Mouse (Mus musculus) layer of hippocampus, postnatal 14 days (tissue): ENCODE measurements at regions not wholly inside any gene's neighbourhood (a gene's known extent, or its start where the extent isn't known, plus 50 kb on each side); places are given as distances from the start of the nearest gene placed in this dataset.

Source experiments
- DNase-seq, 2 experiments: peaks; one replicate each; pipeline ENCODE4 v3.0.0; 2021 to 2022; ENCODE audit warnings: low spot score in 2 of 2, mixed read lengths in 1 of 2

DNA sequence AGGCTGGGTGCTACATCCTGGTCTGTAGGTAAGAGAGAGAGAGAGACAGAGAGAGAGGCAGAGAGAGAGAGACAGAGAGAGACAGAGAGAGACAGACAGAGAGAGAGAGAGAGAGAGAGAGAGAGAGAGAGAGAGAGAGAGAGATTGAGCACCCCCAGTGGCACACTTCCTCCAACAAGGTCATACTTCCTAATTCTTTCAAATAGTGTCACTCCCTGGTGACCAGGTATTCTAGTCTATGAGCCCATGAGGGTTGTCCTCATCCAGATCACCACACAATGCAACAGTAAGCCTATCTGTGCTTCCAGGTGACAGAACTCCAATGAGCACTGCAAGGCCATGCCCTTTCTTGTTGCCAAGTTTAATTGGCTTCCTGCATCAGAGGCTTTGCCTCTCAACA, 129.0 kb upstream of the Jun start:
- DNase-seq = no peak

DNA sequence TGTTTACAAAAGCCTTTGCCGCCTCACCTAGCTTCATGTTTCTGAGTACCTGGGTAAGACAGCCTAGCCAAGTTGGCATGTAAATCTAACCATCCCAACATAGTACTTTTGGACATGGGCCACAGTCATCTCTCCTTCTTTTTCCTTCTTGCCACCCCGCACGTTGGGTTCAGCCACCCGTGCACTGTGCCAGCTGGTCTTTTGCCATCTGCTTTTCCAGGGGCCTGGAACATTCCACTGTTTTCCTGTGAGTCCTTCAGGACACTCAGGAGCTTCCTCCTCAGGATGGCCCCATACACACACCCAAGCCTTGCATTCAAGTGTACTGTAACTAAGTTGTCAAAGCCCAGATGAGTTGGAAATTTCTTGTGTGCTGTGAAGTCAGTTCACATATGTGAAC, 132.2 kb upstream of the Jun start:
- no peak for DNase-seq

DNA sequence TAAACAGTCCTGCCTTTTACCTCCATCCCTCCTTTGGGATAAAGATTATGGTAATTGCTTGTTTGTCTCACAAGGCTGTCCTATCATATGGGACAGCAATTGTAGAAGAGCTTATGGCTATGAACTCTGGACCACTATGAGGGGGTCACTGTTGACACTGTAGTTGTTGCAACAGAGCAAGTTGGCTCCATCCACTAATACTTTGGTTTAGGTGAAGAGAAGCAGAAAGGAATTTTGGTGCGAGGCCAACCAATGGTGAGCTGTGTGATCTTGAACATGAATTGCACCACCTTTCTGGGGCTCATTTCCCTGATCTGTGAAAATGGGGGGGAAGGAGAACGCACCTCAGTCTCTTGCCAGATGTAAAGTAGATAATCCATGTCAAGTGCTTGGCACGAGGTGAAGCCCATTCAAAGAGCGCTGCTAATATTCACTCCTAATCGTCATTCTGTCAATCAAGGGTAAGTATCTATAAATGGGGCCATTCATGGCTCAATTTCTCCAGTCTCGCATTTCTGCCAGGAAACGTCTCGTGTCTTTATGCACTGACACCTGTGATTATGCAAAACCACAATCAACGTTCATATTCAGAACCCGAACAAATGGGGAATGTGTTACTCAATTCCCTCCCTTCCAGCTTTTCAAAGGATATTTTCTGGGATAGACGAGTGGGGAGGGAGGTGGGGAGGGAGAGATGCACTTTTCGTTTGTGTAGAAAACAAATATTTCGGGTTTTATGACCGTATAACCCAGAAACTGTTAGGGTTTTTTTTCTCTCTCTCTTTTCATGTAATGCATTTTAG, 133.3 kb upstream of the Jun start:
- DNase-seq = peak in 1 of 2 experiments; percentile 20

DNA sequence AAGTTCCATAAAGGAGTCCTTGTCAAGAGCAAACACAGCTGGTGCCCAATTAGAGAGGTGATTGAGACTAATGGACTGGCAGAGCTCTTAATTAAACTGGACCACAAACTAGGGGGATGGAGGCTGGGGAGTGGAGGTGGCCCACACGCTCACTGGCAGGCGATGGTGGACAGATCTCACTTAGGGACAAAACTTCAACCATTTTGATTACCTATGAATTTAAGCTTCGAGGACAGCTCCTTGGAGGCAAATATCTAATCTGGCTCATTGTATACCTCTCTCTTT, 133.8 kb upstream of the Jun start:
- DNase-seq = peak in 1 of 2 experiments; percentile 36

DNA sequence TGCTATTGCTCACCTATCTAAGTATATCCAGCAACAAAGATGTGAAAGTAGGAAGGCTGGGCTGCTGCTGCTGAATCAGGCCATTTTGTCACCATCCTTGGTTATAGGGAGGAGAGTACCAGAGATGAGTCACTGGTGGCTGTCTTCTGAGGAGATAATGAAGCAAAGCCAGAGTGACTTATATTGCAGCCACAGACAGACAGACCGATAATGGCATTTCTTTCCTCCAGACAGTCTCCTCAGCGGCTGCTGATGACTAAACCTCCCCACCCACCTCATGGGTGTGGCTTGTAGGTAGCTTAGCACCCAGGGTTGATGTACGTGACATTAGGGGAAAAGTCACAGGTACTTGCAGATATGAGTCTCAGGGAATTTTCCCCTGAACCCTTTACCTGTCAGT, 136.1 kb upstream of the Jun start:
- no peak for DNase-seq

DNA sequence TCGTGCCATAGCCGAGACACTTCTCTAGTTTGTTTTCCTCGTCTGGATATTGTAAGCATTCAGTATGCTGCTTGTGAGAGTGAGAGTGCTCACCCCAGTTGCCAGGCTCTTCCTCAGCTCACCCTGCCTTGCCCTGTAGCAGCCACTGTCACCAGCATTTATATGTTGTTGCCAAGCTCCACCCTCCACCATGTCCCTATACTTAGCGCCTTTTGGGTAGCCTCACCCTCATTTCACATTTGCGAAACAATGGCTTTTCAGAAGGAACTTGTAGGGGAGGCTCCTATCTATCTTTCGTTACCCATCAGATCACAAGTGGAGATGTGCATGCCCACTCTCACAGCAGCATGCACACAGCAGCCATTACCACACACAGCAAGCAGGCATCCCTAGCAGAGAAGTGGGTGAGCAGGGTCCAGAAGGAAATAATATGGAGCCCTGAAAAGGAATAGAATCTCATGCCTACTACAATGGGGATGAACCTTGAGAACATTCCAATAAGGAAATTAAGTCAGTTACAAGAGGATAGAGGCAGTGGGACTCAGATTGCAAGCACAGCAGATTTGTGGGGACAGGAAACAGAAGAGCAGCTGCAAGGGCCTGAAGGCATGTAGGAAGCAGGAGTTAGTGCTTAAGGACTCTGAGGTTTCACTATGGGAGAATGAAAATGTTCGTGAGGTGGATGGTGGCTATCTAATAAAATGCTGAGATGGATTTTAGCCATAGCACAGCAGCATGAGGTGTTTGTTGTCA, 139.8 kb upstream of the Jun start:
- DNase-seq = no peak

DNA sequence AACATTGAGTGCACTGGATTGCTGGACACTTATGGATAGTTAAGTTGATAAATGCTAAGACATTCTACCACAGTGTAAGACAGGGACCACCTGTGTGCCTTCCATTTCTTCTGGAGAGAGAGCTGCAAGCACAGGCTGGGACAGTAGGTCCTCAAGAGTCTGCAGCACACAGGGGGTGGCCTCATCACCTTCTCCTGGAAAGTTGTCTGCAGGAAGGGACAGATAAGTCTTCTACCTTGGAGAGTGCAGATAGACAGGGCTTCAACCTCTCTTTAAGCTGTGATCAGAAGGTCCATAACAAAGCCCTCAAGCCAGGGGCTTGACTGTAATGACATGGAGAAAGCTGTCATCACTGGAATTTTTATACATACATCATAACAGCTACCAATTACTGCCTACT, 140.5 kb upstream of the Jun start:
- no peak for DNase-seq

DNA sequence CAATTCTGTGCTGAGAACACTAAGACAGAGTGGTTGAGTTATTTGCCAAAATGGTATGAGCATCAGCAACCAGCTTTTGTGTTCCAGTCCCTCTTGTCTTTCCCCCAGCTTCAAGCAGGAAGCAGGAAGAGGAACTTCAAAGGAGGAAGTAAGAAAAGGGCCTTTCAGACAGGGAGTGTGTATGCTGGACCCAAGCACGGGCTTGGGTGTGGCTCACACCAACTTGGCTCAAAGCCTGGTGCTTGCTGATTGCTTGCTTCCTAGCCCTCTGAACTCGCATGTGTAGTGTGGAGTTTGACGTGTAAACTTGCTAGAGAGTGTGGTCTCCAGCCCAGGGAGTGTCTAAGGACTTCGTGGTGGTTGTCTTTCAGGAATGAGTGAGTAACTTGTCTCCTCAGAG, 141.0 kb upstream of the Jun start:
- no peak for DNase-seq

DNA sequence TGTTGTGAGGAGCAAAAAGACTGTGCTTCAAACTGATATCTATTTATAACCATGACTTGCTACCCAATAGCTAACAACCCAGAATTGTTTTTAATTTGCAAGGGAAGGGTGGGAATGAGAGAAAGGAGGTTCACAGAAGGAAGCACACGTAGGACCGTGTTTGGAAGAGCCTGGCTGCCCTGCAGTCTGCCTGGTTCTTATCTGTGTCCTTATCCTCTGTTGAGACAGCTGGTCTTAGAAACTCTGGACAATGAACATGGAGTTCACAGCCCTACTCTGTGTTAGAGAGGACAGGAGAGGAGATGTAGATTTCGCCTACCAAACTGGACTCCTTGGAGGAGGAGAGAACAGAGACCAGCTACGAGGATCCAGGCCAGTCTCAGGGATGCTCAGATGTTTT, 141.5 kb upstream of the Jun start:
- no peak for DNase-seq

DNA sequence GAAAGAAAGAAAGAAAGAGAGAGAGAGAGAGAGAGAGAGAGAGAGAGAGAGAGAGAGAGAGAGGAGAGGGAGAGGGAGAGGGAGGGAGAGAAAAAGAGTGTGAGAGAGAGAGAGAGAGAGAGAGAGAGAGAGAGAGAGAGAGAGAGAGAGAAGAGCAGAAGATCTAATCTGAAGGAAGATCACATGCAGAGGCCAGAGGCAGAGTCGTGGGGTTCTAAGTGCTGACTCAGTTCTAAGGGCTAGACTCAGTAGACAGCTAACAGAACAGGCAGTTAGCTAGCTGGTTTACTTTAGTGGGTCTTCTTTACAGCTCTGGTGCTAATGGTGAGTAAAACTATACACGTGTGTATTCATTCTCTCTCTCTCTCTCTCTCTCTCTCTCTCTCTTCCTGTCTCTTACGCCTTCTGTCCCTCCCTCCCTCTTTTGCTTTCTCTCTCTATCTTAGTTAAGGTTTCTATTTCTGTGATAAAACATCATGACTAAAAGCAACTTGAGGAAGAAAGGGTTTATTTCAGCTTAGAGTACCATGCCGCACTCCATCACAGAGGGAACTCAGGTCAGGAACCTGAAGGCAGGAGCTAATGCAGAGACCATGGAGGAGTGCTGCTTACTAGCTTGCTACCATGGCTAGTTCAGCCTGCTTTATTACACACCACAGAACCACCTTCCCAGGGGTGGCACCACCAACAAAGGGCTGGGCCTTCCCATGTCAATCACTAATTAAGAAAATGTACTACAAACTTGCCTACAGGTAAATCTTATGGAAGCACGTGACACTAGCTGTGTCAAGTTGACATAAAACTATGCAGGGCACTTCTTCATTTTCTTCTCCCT, 142.8 kb upstream of the Jun start:
- no peak for DNase-seq

DNA sequence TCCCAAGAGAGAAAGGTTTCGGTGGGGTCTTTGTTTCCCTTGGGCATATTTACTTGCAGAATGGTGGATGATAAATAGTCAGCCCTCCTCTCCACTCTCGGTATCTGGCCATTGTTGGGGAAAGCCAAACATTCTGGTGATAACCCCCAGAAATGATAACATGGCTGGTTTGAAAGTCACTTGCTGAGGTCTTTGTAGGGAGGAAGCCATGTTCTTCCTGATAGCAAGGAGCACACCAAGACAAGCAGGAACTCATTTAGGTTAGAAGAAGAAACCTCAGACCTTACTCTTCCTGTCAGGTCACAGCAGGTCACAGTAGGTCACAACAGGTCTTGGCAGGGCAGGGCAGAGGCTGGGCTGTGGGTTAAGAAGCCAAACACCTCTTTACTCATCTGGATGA, 144.1 kb upstream of the Jun start:
- no peak for DNase-seq

DNA sequence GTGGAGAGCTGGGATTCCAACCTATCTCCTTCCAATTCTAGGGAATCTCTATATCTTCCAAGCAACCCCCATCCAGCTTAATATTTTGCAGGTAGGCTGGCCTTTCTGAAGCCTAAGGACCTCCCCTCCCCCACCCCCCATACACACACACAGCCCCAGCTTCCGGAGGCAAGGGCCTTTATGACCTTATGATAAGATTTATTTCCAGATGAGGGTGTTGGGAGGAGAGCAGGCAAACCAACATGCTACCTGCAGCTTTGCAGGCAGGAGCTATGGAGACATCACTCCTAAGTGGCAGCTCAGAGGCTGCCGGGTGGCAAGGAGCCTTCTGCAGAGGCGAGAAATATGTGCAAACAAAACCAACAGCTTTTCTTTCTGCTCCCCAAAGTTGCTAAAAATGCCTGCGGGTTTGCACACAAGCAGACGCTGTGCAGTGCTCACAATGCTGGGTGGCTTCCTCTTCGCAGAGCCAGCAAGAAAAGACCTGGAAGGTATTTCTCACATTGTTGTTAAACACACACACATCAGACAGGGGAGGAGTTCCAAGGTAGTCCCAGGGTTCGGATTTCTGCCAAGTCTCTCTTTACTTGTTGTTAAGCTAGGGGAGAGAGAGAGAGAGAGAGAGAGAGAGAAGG, 145.2 kb upstream of the Jun start:
- peak in 1 of 2 experiments; percentile 20 for DNase-seq

DNA sequence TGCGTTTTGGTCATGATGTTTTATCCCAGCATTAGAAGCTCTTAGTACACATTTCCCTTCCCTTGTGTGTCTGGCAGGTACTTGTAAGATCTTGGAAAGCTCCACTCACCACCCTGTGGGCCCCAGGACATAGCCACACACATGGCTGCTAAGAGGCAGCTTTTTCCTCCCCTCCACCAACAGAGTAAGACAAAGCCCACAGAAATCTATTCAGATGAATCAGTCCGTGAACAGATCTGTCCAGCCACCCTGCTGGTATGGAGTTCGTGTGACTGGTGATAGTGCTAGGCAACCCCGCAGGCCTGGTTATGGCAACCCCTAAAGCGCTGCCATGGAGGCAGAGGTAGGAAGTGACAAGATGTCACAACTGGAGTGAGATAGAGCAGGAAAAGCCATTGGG, 147.4 kb upstream of the Jun start:
- no peak for DNase-seq

DNA sequence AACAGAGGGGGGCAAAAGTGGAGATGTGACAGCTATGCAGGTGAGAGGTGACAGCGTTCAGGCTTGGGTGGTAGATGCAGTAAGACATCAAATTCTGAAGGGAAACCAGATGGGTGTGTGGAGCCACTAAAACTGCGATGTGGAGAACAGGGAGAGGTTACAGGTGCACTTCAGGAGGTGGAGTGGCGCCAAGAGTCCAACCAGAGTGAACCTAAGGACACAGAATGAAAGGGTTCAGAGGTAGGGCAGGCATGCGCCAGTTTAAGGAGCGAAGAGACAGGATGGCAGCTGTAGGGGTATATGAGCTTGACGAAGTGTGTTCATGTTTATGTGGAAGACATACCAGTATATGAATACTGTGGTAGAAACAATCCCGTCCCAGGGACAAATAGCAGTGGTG, 148.1 kb upstream of the Jun start:
- no peak for DNase-seq

DNA sequence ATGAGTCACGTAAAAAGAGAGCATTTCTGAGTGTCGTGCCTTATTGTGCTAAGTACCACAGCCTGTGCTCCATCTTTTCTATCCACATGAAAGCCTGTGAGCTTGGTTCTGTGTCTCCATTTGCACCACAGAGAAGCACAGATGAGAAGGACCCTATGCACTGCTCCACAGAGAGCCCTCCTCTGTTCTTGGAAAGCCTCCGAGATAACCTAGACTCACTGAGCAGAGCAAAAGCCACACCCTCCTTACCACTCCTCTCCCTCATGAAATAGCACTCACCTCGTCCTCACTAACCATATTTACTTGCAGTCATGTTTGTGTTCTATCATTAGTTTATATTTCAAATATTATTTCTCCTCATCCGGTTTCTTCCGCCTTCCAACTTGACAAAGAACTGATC, 150.5 kb upstream of the Jun start:
- no peak for DNase-seq

DNA sequence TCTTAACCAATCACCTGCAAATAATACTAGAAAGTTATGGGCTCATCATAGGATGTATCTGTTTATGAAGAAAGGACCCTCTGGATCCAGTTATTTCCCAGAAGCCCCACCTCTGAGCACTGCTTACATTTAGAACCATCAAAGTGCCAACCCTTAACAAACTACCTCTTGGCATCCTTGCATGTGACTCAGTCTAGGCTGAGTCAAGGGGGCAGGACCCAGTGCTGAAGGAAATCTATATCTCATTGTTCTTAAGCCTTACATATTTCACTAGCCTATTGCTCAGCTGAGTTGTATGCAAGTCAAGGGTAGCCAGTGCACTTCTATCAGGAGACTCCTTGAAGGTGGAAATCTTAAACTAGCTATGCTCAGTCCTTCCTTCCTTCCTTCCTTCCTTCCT, 151.6 kb upstream of the Jun start:
- DNase-seq = no peak

DNA sequence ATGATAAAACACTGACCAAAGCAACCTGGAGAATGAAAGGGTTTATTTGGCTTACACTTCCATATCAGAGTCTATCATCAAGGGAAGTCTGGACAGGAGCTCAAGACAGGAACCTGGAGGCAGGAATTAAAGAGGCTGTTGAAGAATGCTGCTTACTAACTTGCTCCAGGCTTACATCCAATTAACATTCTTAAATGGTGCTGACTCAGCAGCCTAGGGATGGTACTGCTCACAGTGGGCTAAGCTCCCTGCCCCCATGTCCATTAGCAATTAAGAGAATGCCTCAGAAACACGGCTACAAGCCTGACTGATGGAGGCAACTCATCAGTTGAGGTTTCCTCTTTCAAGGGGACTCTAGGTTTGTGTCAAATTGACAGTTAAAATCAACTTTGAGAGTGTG, 153.3 kb upstream of the Jun start:
- DNase-seq = no peak

DNA sequence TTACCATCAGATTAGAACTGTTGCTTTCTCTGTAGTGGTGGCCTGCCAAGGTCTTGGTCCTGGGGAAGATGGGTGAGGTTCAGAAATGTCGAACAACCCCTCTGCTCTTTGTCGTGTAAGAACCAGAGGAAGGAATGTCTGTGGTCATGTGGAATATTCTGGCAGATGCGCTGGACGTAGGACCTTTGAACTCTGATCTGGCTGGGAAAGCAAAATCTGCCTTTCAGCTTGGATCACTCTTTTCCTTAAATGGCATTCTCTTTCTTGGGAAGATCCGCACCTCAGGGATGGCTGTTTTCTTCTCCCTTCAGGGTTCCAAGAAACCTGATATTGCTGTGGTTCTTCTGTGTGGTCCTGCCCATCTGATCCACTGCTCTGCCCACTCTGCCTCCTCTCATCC, 155.8 kb upstream of the Jun start:
- no peak for DNase-seq

DNA sequence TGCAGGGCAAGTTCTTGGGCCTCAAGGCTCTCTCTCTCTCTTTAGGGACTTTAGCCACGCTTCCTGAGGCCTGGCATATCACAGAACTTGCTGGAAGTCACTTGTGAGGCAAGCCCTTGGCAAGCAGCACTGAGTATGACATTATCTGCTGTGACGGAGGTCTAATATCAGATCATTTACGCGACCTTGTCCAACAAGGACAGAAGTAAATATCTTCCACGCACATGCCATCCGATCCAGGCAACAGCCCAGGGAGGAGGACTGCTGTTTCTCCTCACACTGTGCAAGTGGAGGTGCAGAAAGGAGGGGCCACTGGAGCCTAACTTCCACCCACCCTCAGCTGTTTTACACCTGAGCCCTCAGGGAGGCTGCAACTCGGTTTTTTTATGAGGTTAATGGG, 156.8 kb upstream of the Jun start:
- DNase-seq = no peak

DNA sequence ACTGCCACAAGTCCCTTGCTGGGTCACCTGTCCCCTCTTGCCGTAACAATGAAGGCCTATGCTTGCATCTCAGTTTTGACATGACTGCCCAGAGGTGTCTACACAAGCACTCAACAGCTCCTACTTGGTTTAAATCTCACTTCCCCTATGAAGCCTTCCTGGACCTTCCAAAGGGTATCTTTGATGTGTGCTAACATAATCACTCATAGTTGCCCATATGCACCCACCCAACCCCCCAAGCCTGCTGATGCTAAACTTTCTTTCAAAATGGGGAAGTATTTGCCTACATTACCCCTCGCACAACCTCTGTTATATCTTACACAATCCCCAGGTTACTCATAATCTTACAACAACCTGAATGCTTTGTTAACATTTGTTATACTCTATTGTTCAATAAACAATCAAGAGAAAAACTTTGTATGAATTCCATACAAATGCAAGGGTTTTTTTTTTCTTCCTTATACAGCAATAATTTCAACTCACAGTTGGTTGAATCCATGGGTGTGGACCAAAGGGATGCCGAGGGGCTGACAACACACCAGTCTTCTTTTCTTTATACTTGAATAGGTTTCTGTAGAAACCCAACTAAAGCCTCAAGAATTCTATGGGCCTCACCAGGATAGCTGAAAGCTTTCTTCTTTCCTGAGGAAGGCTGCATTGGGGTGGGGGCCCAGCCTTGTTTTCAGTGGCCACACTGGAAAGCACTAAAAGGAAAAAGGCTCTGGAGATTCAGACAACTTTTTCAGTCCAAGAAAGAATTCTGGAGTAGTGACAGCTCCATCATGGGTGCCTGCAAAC, 157.5 kb upstream of the Jun start:
- DNase-seq = no peak

DNA sequence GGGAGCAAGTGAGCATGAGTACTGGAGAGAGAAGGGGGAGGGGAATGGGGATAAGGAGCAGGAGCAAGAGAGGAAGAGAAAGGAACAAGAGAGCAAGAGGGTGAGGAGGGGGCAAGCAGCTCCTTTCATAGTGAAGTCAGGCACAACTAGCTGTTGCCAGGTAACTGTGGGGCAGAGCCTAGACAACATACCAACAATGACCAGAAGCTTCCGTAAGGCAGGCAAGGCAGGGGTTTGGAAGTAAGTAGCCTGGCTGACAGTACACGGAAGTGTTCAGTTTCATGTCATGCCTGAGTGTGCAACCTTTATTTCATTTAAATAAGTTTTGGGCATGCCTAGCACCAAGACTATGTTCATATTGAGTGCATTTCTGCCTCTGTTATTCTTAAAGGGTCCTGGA, 160.5 kb upstream of the Jun start:
- DNase-seq = no peak
